Mouse (Mus musculus): ENCODE measurements around the gene Hnrnpf. TPM values are rescaled to one million over a fixed set of nuclear protein-coding genes. Genes with fewer than 3 reads are reported as not detected.
A peak's percentile ranks its signal among the peaks of the same experiment; 100 is the strongest.
"Not testable (repeated sequence)": the region's sequence is repeated elsewhere in the genome, so short reads cannot be mapped to it uniquely, and the experiment has no call there.

Hnrnpf gene
- polyA plus RNA-seq, 1 experiment: 374 TPM

DNA sequence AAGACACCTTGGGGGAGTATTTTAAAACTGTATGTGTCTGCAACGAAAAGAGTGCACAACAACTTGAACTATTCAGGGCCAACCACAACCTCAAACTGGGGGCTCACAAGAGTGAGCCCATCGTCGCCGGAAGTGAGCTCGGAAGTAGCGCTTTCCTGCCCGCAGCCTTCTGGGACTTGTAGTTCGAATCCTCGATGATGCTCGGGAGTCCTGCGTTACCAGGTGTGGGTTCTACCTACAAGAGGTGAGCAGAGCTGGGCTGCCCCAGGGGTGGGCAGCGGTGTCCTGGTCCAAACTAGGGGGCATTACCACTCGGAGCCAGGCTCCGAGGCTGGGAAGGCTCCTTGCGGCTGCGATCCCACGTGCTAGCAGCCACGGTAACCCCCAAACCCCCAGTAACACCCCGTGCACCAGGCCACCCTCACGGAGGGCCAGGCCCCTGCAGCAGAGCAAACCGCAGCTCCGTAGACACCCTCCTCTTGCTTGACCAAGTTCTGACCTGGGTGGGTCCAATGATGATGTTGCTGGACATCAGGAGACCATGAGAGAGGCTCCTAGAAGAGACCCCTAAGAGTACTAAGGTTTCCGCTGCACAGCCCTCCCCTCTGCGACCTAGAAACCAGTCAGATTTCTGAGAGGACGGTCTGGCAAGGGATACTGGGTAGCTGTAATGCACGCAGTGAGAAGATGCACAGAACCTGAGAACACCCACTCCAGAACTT lies 37.1 kb upstream of the Hnrnpf start:
- Histone ChIP-seq H3K36me3 (ENCODE audit: control insufficient read depth, insufficient read depth) (no peaks in the 10 kb centered on the region), H3ac (ENCODE audit: control insufficient read depth, insufficient read length, low read depth) (peak overlapping the region; percentile 58), H3K79me3 (ENCODE audit: low read depth) (no peaks in the 10 kb centered on the region), H3K27me3 (ENCODE audit: control insufficient read depth, insufficient read depth, insufficient read length) (no peaks in the 10 kb centered on the region), H3K4me3 (ENCODE audit: insufficient read depth, poor library complexity, severe bottlenecking) (peak overlapping the region; percentile 40), H3K79me2 (ENCODE audit: control insufficient read depth, insufficient read depth) (no peaks in the 10 kb centered on the region)
- no peak for TF ChIP-seq FOSL1 (IDR thresholded peaks at IDR 0.05; ENCODE audit: insufficient read depth, low read length, poor library complexity, severe bottlenecking)
- no peak for TF ChIP-seq CEBPB (IDR thresholded peaks at IDR 0.05; ENCODE audit: low read depth)
- TF ChIP-seq MYOD1 (IDR thresholded peaks at IDR 0.05; ENCODE audit: control insufficient read depth, insufficient read length, low read depth): no peak
- no peak for TF ChIP-seq CTCF (IDR thresholded peaks at IDR 0.05; ENCODE audit: control insufficient read depth, insufficient read depth, insufficient read length)
- no peak for TF ChIP-seq MYOG (IDR thresholded peaks at IDR 0.05; ENCODE audit: control insufficient read depth, extremely low read depth, insufficient read length)
- TF ChIP-seq MAX (IDR thresholded peaks at IDR 0.05): no peak
- no peak for TF ChIP-seq USF1 (IDR thresholded peaks at IDR 0.05; ENCODE audit: low read depth)

GRCm38 (mm10) chr6:117863751-117864150 lies 36.4 kb upstream of the Hnrnpf start:
- TF ChIP-seq MYOG (IDR thresholded peaks at IDR 0.05; ENCODE audit: control insufficient read depth, extremely low read depth, insufficient read length) (no peak), FOSL1 (IDR thresholded peaks at IDR 0.05; ENCODE audit: insufficient read depth, low read length, poor library complexity, severe bottlenecking) (no peak), USF1 (IDR thresholded peaks at IDR 0.05; ENCODE audit: low read depth) (no peak), MAX (IDR thresholded peaks at IDR 0.05) (no peak), CTCF (IDR thresholded peaks at IDR 0.05; ENCODE audit: control insufficient read depth, insufficient read depth, insufficient read length) (no peak), MYOD1 (IDR thresholded peaks at IDR 0.05; ENCODE audit: control insufficient read depth, insufficient read length, low read depth) (no peak), CEBPB (IDR thresholded peaks at IDR 0.05; ENCODE audit: low read depth) (no peak)
- Histone ChIP-seq H3K36me3 (ENCODE audit: control insufficient read depth, insufficient read depth) (no peaks in the 10 kb centered on the region), H3K79me2 (ENCODE audit: control insufficient read depth, insufficient read depth) (no peaks in the 10 kb centered on the region), H3ac (ENCODE audit: control insufficient read depth, insufficient read length, low read depth) (no peak overlapping the region), H3K4me3 (ENCODE audit: insufficient read depth, poor library complexity, severe bottlenecking) (no peak overlapping the region), H3K79me3 (ENCODE audit: low read depth) (no peaks in the 10 kb centered on the region), H3K27me3 (ENCODE audit: control insufficient read depth, insufficient read depth, insufficient read length) (no peaks in the 10 kb centered on the region)

DNA sequence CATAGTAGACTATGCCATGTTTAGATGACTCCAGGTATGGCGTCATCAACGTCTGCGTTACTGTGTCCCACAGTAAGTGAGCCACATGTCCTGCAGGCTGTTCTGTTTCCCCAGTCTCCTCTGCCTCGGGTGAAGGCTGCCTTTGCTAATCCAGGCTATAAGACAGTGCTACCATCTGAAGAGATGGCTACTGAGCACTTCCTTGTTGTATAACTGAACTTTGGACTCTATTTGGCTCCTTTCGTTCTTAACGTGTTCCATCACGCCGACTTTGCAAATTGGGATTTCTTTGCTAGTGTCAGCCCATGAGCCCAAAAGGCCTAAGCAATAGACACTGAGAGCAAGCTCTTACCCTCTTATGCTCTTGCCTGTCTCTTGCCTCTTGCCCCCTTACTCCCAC lies 31.9 kb upstream of the Hnrnpf start:
- H3K79me3 ChIP-seq (ENCODE audit: low read depth): no peaks in the 10 kb centered on the region
- no peaks in the 10 kb centered on the region for H3K27me3 ChIP-seq (ENCODE audit: control insufficient read depth, insufficient read depth, insufficient read length)
- H3ac ChIP-seq (ENCODE audit: control insufficient read depth, insufficient read length, low read depth): no peak overlapping the region
- H3K79me2 ChIP-seq (ENCODE audit: control insufficient read depth, insufficient read depth): no peaks in the 10 kb centered on the region
- H3K36me3 ChIP-seq (ENCODE audit: control insufficient read depth, insufficient read depth): no peaks in the 10 kb centered on the region
- TF ChIP-seq CTCF (IDR thresholded peaks at IDR 0.05; ENCODE audit: control insufficient read depth, insufficient read depth, insufficient read length): no peak
- no peak for TF ChIP-seq MYOG (IDR thresholded peaks at IDR 0.05; ENCODE audit: control insufficient read depth, extremely low read depth, insufficient read length)
- no peak for TF ChIP-seq FOSL1 (IDR thresholded peaks at IDR 0.05; ENCODE audit: insufficient read depth, low read length, poor library complexity, severe bottlenecking)
- TF ChIP-seq MYOD1 (IDR thresholded peaks at IDR 0.05; ENCODE audit: control insufficient read depth, insufficient read length, low read depth): no peak
- TF ChIP-seq MAX (IDR thresholded peaks at IDR 0.05): no peak
- no peak for TF ChIP-seq USF1 (IDR thresholded peaks at IDR 0.05; ENCODE audit: low read depth)
- no peak for TF ChIP-seq CEBPB (IDR thresholded peaks at IDR 0.05; ENCODE audit: low read depth)
- no peak overlapping the region for H3K4me3 ChIP-seq (ENCODE audit: insufficient read depth, poor library complexity, severe bottlenecking)

GRCm38 (mm10) chr6:117871034-117871433 lies 29.1 kb upstream of the Hnrnpf start:
- H3ac ChIP-seq (ENCODE audit: control insufficient read depth, insufficient read length, low read depth): no peak overlapping the region
- H3K4me3 ChIP-seq (ENCODE audit: insufficient read depth, poor library complexity, severe bottlenecking): no peak overlapping the region
- TF ChIP-seq FOSL1 (IDR thresholded peaks at IDR 0.05; ENCODE audit: insufficient read depth, low read length, poor library complexity, severe bottlenecking) (no peak), CEBPB (IDR thresholded peaks at IDR 0.05; ENCODE audit: low read depth) (no peak), MYOD1 (IDR thresholded peaks at IDR 0.05; ENCODE audit: control insufficient read depth, insufficient read length, low read depth) (no peak), USF1 (IDR thresholded peaks at IDR 0.05; ENCODE audit: low read depth) (no peak), CTCF (IDR thresholded peaks at IDR 0.05; ENCODE audit: control insufficient read depth, insufficient read depth, insufficient read length) (no peak), MYOG (IDR thresholded peaks at IDR 0.05; ENCODE audit: control insufficient read depth, extremely low read depth, insufficient read length) (no peak), MAX (IDR thresholded peaks at IDR 0.05) (no peak)
- no peaks in the 10 kb centered on the region for H3K79me3 ChIP-seq (ENCODE audit: low read depth)
- H3K36me3 ChIP-seq (ENCODE audit: control insufficient read depth, insufficient read depth): no peaks in the 10 kb centered on the region
- no peaks in the 10 kb centered on the region for H3K79me2 ChIP-seq (ENCODE audit: control insufficient read depth, insufficient read depth)
- H3K27me3 ChIP-seq (ENCODE audit: control insufficient read depth, insufficient read depth, insufficient read length): no peaks in the 10 kb centered on the region

- not testable (repeated sequence) for H3K4me3 ChIP-seq (ENCODE audit: insufficient read depth, poor library complexity, severe bottlenecking); H3K27me3 ChIP-seq (ENCODE audit: control insufficient read depth, insufficient read depth, insufficient read length); H3K79me2 ChIP-seq (ENCODE audit: control insufficient read depth, insufficient read depth); H3ac ChIP-seq (ENCODE audit: control insufficient read depth, insufficient read length, low read depth); H3K79me3 ChIP-seq (ENCODE audit: low read depth); H3K36me3 ChIP-seq (ENCODE audit: control insufficient read depth, insufficient read depth)
Observed at GRCm38 (mm10) chr6:117873450-117873849, 26.7 kb upstream of the Hnrnpf start.

All from C2C12 (cell line).